Mouse (Mus musculus) ES-E14 (cell line): ENCODE data around the gene Myom3.

Experiments used
- HCFC1 ChIP-seq: IDR thresholded peaks from 2 replicates; pipeline ENCODE4 v1.6.1; 2012; ENCODE audit warnings: low read length, inconsistent platforms, borderline replicate concordance; ENCODE audit not compliant: insufficient read depth
- MAFK ChIP-seq: IDR thresholded peaks from 2 replicates; pipeline ENCODE4 v1.6.1; 2014; ENCODE audit warnings: mild to moderate bottlenecking, low read depth, low read length, inconsistent platforms; ENCODE audit not compliant: insufficient read depth
- ZC3H11A ChIP-seq: IDR thresholded peaks from 2 replicates; pipeline ENCODE4 v1.6.1; 2012; ENCODE audit warnings: low read depth, mild to moderate bottlenecking, inconsistent platforms, low read length, borderline replicate concordance
- ZNF384 ChIP-seq: IDR thresholded peaks from 2 replicates; pipeline ENCODE4 v1.6.1; 2012; ENCODE audit warnings: low read depth, low read length, inconsistent platforms

GRCm38 (mm10) chr4:135814896-135815295, 55.4 kb downstream of the Myom3 start:
- TF ChIP-seq HCFC1 (no peak), MAFK (no peak), ZC3H11A (no peak), ZNF384 (no peak)
